Mouse (Mus musculus) spleen, adult 2 months (tissue): ENCODE data around the gene Alg14.

Experiments used
- CTCF ChIP-seq: fragments of 200-500 bp; IDR thresholded peaks from 2 replicates; pipeline ENCODE4 v1.5.1; 2011; ENCODE audit warnings: mild to moderate bottlenecking, inconsistent platforms; ENCODE audit not compliant: insufficient read depth, insufficient read length, insufficient replicate concordance; ENCODE audit errors: extremely low read depth
- POLR2A ChIP-seq: fragments of 200-500 bp; IDR thresholded peaks from 2 replicates; pipeline ENCODE4 v1.6.1; 2011; ENCODE audit warnings: low read depth, low read length, inconsistent platforms

DNA sequence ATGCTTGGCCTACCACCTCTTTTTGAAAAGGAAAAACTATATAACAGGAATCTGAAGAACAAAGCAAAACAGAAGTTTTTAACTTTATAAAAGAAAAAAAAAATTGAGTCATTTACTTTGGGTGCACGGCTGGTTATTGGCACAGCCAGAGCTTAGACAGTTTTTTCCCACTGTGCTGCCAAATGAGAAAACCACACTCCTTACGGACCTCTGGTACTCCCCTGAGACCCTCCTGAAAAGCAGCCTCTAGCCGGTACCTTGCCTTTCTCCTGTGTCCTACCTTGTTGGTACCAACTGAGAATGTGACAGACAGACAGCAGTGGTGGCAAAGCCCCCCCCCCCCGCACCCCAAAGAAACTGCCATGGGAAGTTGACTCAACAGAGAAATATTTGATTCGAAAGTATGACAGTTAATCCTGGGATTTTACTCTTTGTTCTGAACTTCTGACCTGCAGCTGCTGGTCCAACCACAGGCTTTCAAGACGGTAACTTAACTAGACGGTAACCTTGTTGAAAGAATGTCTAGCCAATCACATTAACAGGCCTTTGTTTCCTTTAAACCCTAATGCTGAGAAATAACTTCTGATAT, 84.1 kb downstream of the Alg14 start:
- TF ChIP-seq POLR2A (no peak), CTCF (no peak)
